Mouse (Mus musculus): Measurements from ENCODE around the gene Ckap5. TPM values are rescaled to one million over a fixed set of nuclear protein-coding genes. Genes with fewer than 3 reads are reported as not detected.
A peak's percentile ranks its signal among the peaks of the same experiment; 100 is the strongest.

Gene Ckap5
- polyA plus RNA-seq, 1 experiment from 2014 or later: 30.8 TPM

DNA sequence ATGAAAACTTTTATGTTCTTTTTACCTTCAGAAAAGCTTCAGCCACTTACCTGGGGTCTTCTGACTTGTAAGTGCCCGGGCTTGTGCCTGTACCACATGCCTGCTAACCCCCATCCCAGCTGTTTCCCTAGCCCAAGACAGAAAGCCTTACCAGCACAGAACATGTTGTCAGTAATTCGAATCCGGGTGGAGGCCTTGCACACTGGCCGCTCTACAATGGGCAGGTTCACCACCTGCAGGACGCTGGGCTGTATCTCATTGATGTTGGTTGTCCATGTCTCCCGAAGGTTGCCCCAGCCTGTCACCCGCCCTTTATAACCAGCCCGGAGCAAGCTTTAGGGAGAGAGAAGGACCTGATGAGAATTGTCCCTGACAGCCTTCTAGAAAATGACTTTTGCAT is 101.6 kb downstream of the Ckap5 start:
- Histone ChIP-seq H3K9ac (ENCODE audit: low read length) (no peak overlapping the region), H3K4me3 (ENCODE audit: low read depth, low read length) (no peak overlapping the region), H3K4me1 (replicated peaks; ENCODE audit: control insufficient read depth, insufficient read depth) (no peaks in the 10 kb centered on the region), H3K27ac (replicated peaks) (no peak overlapping the region), H3K9me3 (ENCODE audit: control insufficient read depth, low read length) (no peaks in the 10 kb centered on the region), H3K36me3 (ENCODE audit: control insufficient read depth, insufficient read depth, low read length) (no peaks in the 10 kb centered on the region), H3K27me3 (ENCODE audit: control insufficient read depth, insufficient read depth, low read length) (no peaks in the 10 kb centered on the region), H3K4me2 (replicated peaks; ENCODE audit: low read depth) (no peak overlapping the region)
- ATAC-seq (ENCODE audit: low FRiP score, low TSS enrichment) (no peak), DNase-seq (ENCODE audit: low spot score) (no peak)
- 87% methylated on average over 8 of the region's 8 CpGs for WGBS
- TF ChIP-seq EP300 (optimal IDR thresholded peaks at IDR 0.05) (no peak), CTCF (IDR thresholded peaks at IDR 0.05; ENCODE audit: low read depth) (no peak)

DNA sequence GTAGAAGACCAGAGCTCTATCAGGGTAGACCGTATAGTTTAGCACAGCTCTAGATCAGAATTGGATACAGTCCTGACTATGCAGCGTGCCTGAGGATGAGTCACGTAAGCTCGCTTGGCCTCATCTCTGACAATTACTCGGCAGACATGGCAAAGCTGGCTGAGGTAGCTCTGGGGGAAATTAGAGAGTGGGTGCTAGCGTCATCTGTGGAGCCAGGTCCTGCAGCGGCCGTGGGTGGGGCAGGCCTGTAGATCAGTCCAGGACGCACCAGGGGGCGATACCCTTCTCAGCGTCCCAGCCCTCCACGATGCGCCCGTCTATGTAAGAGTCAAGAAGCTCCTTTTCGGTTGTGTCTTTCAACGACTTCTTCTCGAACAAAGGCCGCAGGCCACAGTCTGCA is 103.1 kb downstream of the Ckap5 start:
- Histone ChIP-seq H3K27ac (replicated peaks) (no peak overlapping the region), H3K9ac (ENCODE audit: low read length) (no peak overlapping the region), H3K4me2 (replicated peaks; ENCODE audit: low read depth) (no peak overlapping the region), H3K4me1 (replicated peaks; ENCODE audit: control insufficient read depth, insufficient read depth) (no peaks in the 10 kb centered on the region), H3K4me3 (ENCODE audit: low read depth, low read length) (no peak overlapping the region), H3K36me3 (ENCODE audit: control insufficient read depth, insufficient read depth, low read length) (no peaks in the 10 kb centered on the region), H3K9me3 (ENCODE audit: control insufficient read depth, low read length) (no peaks in the 10 kb centered on the region), H3K27me3 (ENCODE audit: control insufficient read depth, insufficient read depth, low read length) (no peaks in the 10 kb centered on the region)
- no peak; the same call in 1 of the 2 replicates for ATAC-seq (ENCODE audit: low FRiP score, low TSS enrichment)
- TF ChIP-seq EP300 (optimal IDR thresholded peaks at IDR 0.05): no peak
- peak; percentile 18; the same call in 1 of the 2 replicates for TF ChIP-seq CTCF (IDR thresholded peaks at IDR 0.05; ENCODE audit: low read depth)
- 74% methylated on average over 18 of the region's 18 CpGs for WGBS
- no peak for DNase-seq (ENCODE audit: low spot score)

- 91% methylated on average over 12 of the region's 12 CpGs for WGBS
- no peaks in the 10 kb centered on the region for H3K36me3 ChIP-seq (ENCODE audit: control insufficient read depth, insufficient read depth, low read length)
- no peak overlapping the region for H3K9ac ChIP-seq (ENCODE audit: low read length)
- no peak for TF ChIP-seq EP300 (optimal IDR thresholded peaks at IDR 0.05)
- TF ChIP-seq CTCF (IDR thresholded peaks at IDR 0.05; ENCODE audit: low read depth): no peak
- no peaks in the 10 kb centered on the region for H3K4me1 ChIP-seq (replicated peaks; ENCODE audit: control insufficient read depth, insufficient read depth)
- H3K4me3 ChIP-seq (ENCODE audit: low read depth, low read length): no peak overlapping the region
- H3K27ac ChIP-seq (replicated peaks): no peak overlapping the region
- no peaks in the 10 kb centered on the region for H3K27me3 ChIP-seq (ENCODE audit: control insufficient read depth, insufficient read depth, low read length)
- no peaks in the 10 kb centered on the region for H3K9me3 ChIP-seq (ENCODE audit: control insufficient read depth, low read length)
- H3K4me2 ChIP-seq (replicated peaks; ENCODE audit: low read depth): no peak overlapping the region
- no peak for DNase-seq (ENCODE audit: low spot score)
- ATAC-seq (ENCODE audit: low FRiP score, low TSS enrichment): no peak
These were observed 103.8 kb downstream of the Ckap5 start for GRCm38 (mm10) chr2:91630384-91630783.

GRCm38 (mm10) chr2:91631826-91632225 is 105.3 kb downstream of the Ckap5 start:
- Histone ChIP-seq H3K4me2 (replicated peaks; ENCODE audit: low read depth) (no peak overlapping the region), H3K4me3 (ENCODE audit: low read depth, low read length) (no peak overlapping the region), H3K27me3 (ENCODE audit: control insufficient read depth, insufficient read depth, low read length) (no peaks in the 10 kb centered on the region), H3K9me3 (ENCODE audit: control insufficient read depth, low read length) (no peaks in the 10 kb centered on the region), H3K9ac (ENCODE audit: low read length) (no peak overlapping the region), H3K27ac (replicated peaks) (no peak overlapping the region), H3K4me1 (replicated peaks; ENCODE audit: control insufficient read depth, insufficient read depth) (no peaks in the 10 kb centered on the region), H3K36me3 (ENCODE audit: control insufficient read depth, insufficient read depth, low read length) (no peaks in the 10 kb centered on the region)
- TF ChIP-seq EP300 (optimal IDR thresholded peaks at IDR 0.05) (no peak), CTCF (IDR thresholded peaks at IDR 0.05; ENCODE audit: low read depth) (no peak)
- DNase-seq (ENCODE audit: low spot score) (no peak), ATAC-seq (ENCODE audit: low FRiP score, low TSS enrichment) (no peak)
- 78% methylated on average over 5 of the region's 5 CpGs for WGBS

DNA sequence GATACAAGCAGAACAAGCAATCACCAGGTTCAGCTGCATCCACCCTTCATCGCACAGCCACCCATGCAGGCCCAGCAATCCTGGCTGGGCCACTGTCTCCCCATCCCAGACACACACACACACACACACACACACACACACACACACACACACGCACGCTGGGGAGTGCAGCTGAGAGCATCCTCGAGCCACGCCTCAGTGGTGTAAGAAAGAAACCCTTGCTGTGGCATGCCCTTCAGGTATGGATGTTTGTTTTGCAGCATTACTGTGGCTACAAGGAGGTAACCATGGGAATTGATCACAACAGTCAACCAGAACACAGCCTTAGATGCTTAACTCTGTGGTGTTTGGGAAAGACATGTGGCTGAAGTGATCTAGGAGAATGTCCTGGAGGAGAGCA is 105.8 kb downstream of the Ckap5 start:
- H3K27me3 ChIP-seq (ENCODE audit: control insufficient read depth, insufficient read depth, low read length): no peaks in the 10 kb centered on the region
- H3K9me3 ChIP-seq (ENCODE audit: control insufficient read depth, low read length): no peaks in the 10 kb centered on the region
- no peaks in the 10 kb centered on the region for H3K36me3 ChIP-seq (ENCODE audit: control insufficient read depth, insufficient read depth, low read length)
- WGBS: 74% methylated on average over 5 of the region's 5 CpGs
- H3K9ac ChIP-seq (ENCODE audit: low read length): no peak overlapping the region
- H3K4me3 ChIP-seq (ENCODE audit: low read depth, low read length): no peak overlapping the region
- no peak overlapping the region for H3K4me2 ChIP-seq (replicated peaks; ENCODE audit: low read depth)
- no peaks in the 10 kb centered on the region for H3K4me1 ChIP-seq (replicated peaks; ENCODE audit: control insufficient read depth, insufficient read depth)
- no peak overlapping the region for H3K27ac ChIP-seq (replicated peaks)
- 0 out of 2 replicates have a peak, but pooled peaks have one; percentile 25 for ATAC-seq (ENCODE audit: low FRiP score, low TSS enrichment)
- TF ChIP-seq CTCF (IDR thresholded peaks at IDR 0.05; ENCODE audit: low read depth): no peak
- TF ChIP-seq EP300 (optimal IDR thresholded peaks at IDR 0.05): no peak
- DNase-seq (ENCODE audit: low spot score): no peak

DNA sequence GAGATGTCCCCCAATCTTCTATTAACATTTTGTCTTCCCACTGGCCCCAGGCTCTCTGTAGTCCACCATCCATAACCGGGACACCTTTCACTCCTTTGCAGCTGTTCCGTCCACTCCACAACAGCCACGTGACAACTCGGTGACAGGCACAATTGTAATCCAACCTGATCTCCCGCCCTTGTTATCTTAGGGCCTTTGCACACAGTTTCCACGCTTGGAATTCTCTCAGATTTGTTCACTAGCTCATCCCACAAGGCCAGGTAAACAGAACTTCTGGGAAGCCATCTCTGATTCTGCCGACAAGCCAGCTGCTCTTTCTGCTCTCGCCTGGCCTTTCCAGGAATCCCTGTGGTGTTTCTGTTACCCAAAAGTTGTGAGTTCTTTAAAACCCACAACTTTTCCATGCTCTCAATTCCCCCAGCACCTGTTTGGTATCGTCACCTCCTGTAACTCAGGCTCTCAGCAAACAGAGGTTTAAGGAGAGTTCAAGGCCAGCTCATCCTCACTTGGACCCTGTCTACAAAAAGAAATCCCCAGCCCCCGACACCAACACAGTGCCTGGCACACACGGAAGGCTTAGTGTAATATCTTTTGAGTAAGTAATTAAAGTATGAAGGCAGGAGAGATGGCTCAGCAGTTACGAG is 106.9 kb downstream of the Ckap5 start:
- ATAC-seq (ENCODE audit: low FRiP score, low TSS enrichment): no peak
- no peaks in the 10 kb centered on the region for H3K36me3 ChIP-seq (ENCODE audit: control insufficient read depth, insufficient read depth, low read length)
- no peak overlapping the region for H3K27ac ChIP-seq (replicated peaks)
- TF ChIP-seq EP300 (optimal IDR thresholded peaks at IDR 0.05): no peak
- no peak for TF ChIP-seq CTCF (IDR thresholded peaks at IDR 0.05; ENCODE audit: low read depth)
- H3K4me2 ChIP-seq (replicated peaks; ENCODE audit: low read depth): no peak overlapping the region
- 54% methylated on average over 12 of the region's 12 CpGs for WGBS
- H3K9me3 ChIP-seq (ENCODE audit: control insufficient read depth, low read length): no peaks in the 10 kb centered on the region
- DNase-seq (ENCODE audit: low spot score): no peak
- H3K4me3 ChIP-seq (ENCODE audit: low read depth, low read length): no peak overlapping the region
- H3K27me3 ChIP-seq (ENCODE audit: control insufficient read depth, insufficient read depth, low read length): no peaks in the 10 kb centered on the region
- no peak overlapping the region for H3K9ac ChIP-seq (ENCODE audit: low read length)
- H3K4me1 ChIP-seq (replicated peaks; ENCODE audit: control insufficient read depth, insufficient read depth): no peaks in the 10 kb centered on the region

Data from stomach, postnatal 0 days (tissue).